Mouse (Mus musculus): Measurements from ENCODE around the gene Adamts17.

The Adamts17 gene

GRCm38 (mm10) chr7:66935041-66935440 lies 95.5 kb downstream of the Adamts17 start:
- DNase-seq: no peak

GRCm38 (mm10) chr7:66936042-66936755 lies 96.7 kb downstream of the Adamts17 start:
- DNase-seq: peak; percentile 34

- DNase-seq: no peak
These were observed 97.4 kb downstream of the Adamts17 start for GRCm38 (mm10) chr7:66936911-66937310.

- DNase-seq: no peak
These were observed 99.7 kb downstream of the Adamts17 start for GRCm38 (mm10) chr7:66938988-66939783.

- DNase-seq: no peak
These were observed 101.2 kb downstream of the Adamts17 start for GRCm38 (mm10) chr7:66940761-66941160.

GRCm38 (mm10) chr7:66949006-66949405 lies 109.5 kb downstream of the Adamts17 start:
- DNase-seq: no peak

GRCm38 (mm10) chr7:66952921-66953320 lies 113.4 kb downstream of the Adamts17 start:
- DNase-seq: no peak

- no peak for DNase-seq
These were observed 114.5 kb downstream of the Adamts17 start for GRCm38 (mm10) chr7:66954073-66954472.

- no peak for DNase-seq
These were observed 115.2 kb downstream of the Adamts17 start for GRCm38 (mm10) chr7:66954723-66955122.

GRCm38 (mm10) chr7:66955455-66955919 lies 116.0 kb downstream of the Adamts17 start:
- DNase-seq: no peak

- no peak for DNase-seq
These were observed 116.4 kb downstream of the Adamts17 start for GRCm38 (mm10) chr7:66955978-66956377.

GRCm38 (mm10) chr7:66957764-66958163 lies 118.2 kb downstream of the Adamts17 start:
- no peak for DNase-seq

- DNase-seq: no peak
These were observed 120.9 kb downstream of the Adamts17 start for GRCm38 (mm10) chr7:66960246-66961033.

GRCm38 (mm10) chr7:66962736-66963135 lies 123.2 kb downstream of the Adamts17 start:
- no peak for DNase-seq

GRCm38 (mm10) chr7:66963541-66963940 lies 124.0 kb downstream of the Adamts17 start:
- no peak for DNase-seq

GRCm38 (mm10) chr7:66966541-66967205 lies 127.1 kb downstream of the Adamts17 start:
- DNase-seq: peak; percentile 69

GRCm38 (mm10) chr7:66967206-66967919 lies 127.8 kb downstream of the Adamts17 start:
- peak; percentile 16 for DNase-seq

- no peak for DNase-seq
These were observed 129.1 kb downstream of the Adamts17 start for GRCm38 (mm10) chr7:66968661-66969060.

GRCm38 (mm10) chr7:66969199-66969598 lies 129.7 kb downstream of the Adamts17 start:
- DNase-seq: no peak

- DNase-seq: no peak
These were observed 130.7 kb downstream of the Adamts17 start for GRCm38 (mm10) chr7:66970235-66970634.

- DNase-seq: no peak
These were observed 131.4 kb downstream of the Adamts17 start for GRCm38 (mm10) chr7:66970974-66971373.

GRCm38 (mm10) chr7:66974859-66975258 lies 135.3 kb downstream of the Adamts17 start:
- no peak for DNase-seq

Measured in retina, postnatal 1 day (tissue).